Mouse (Mus musculus) layer of hippocampus, postnatal 14 days (tissue): ENCODE results near the gene Erc2. TPM values are rescaled to one million over a fixed set of nuclear protein-coding genes. Genes with fewer than 3 reads are reported as not detected.
A peak's percentile ranks its signal among the peaks of the same experiment; 100 is the strongest.

Experiments used
- DNase-seq, 2 experiments: peaks; one replicate each; pipeline ENCODE4 v3.0.0; 2021 to 2022; ENCODE audit warnings: low spot score in 2 of 2, mixed read lengths in 1 of 2
- total RNA-seq, 2 experiments: library from RNA; stranded (reverse); gene quantifications; 2 replicates each; pipeline ENCODE4 v1.2.3; 2021

Erc2 gene
- total RNA-seq, 2 experiments from 2014 or later: 252 to 266 TPM

- DNase-seq: no peak
Measured at GRCm38 (mm10) chr14:28057159-28057884, 435.1 kb downstream of the Erc2 start.

GRCm38 (mm10) chr14:28057885-28058860, 435.9 kb downstream of the Erc2 start:
- DNase-seq: peak in 1 of 2 experiments; percentile 31

- DNase-seq: no peak
Measured at GRCm38 (mm10) chr14:28060891-28061290, 438.7 kb downstream of the Erc2 start.

- no peak for DNase-seq
Measured at GRCm38 (mm10) chr14:28061649-28062375, 439.6 kb downstream of the Erc2 start.

- DNase-seq: no peak
Measured at GRCm38 (mm10) chr14:28068021-28068420, 445.8 kb downstream of the Erc2 start.

- DNase-seq: no peak
Measured at GRCm38 (mm10) chr14:28069826-28070225, 447.6 kb downstream of the Erc2 start.

- DNase-seq: no peak
Measured at GRCm38 (mm10) chr14:28072561-28072960, 450.3 kb downstream of the Erc2 start.

GRCm38 (mm10) chr14:28089636-28090443, 467.6 kb downstream of the Erc2 start:
- no peak for DNase-seq

- peak in 1 of 2 experiments; percentile 18 for DNase-seq
Measured at GRCm38 (mm10) chr14:28091367-28091766, 469.1 kb downstream of the Erc2 start.

GRCm38 (mm10) chr14:28093214-28093613, 471.0 kb downstream of the Erc2 start:
- DNase-seq: no peak

GRCm38 (mm10) chr14:28093913-28094312, 471.7 kb downstream of the Erc2 start:
- DNase-seq: no peak

GRCm38 (mm10) chr14:28099084-28099483, 476.9 kb downstream of the Erc2 start:
- DNase-seq: no peak

- DNase-seq: no peak
Measured at GRCm38 (mm10) chr14:28113121-28113520, 490.9 kb downstream of the Erc2 start.

- DNase-seq: no peak
Measured at GRCm38 (mm10) chr14:28120851-28121250, 498.6 kb downstream of the Erc2 start.

GRCm38 (mm10) chr14:28126842-28127241, 504.6 kb downstream of the Erc2 start:
- DNase-seq: no peak

GRCm38 (mm10) chr14:28128999-28129398, 506.8 kb downstream of the Erc2 start:
- no peak for DNase-seq

- DNase-seq: peak in 1 of 2 experiments; percentile 36
Measured at GRCm38 (mm10) chr14:28143998-28144397, 521.8 kb downstream of the Erc2 start.

- DNase-seq: no peak
Measured at GRCm38 (mm10) chr14:28147201-28147600, 525.0 kb downstream of the Erc2 start.

- no peak for DNase-seq
Measured at GRCm38 (mm10) chr14:28150942-28151341, 528.7 kb downstream of the Erc2 start.

- peak in 1 of 2 experiments; percentile 34 for DNase-seq
Measured at GRCm38 (mm10) chr14:28155706-28156105, 533.5 kb downstream of the Erc2 start.
